Mouse (Mus musculus): Measurements from ENCODE around the gene Pcdh15. TPM values are rescaled to one million over a fixed set of nuclear protein-coding genes. Genes with fewer than 3 reads are reported as not detected.

The Pcdh15 gene
- polyA plus RNA-seq, 1 experiment: not detected

- H3K4me3 ChIP-seq (ENCODE audit: insufficient read depth, low read length): no peak overlapping the region
- TF ChIP-seq CTCF (IDR thresholded peaks at IDR 0.05; ENCODE audit: low read depth, low read length): no peak
- no peak for TF ChIP-seq POLR2A (IDR thresholded peaks at IDR 0.05; ENCODE audit: borderline replicate concordance, low read depth, low read length)
- no peaks in the 10 kb centered on the region for H3K4me1 ChIP-seq (ENCODE audit: control insufficient read depth, insufficient read depth, low read length)
- H3K27ac ChIP-seq (ENCODE audit: insufficient read depth, low read depth, low read length): no peak overlapping the region
Observed at GRCm38 (mm10) chr10:73306677-73307076, 207.5 kb downstream of the Pcdh15 start.

GRCm38 (mm10) chr10:73326861-73327260 lies 227.7 kb downstream of the Pcdh15 start:
- Histone ChIP-seq H3K4me1 (ENCODE audit: control insufficient read depth, insufficient read depth, low read length) (no peaks in the 10 kb centered on the region), H3K27ac (ENCODE audit: insufficient read depth, low read depth, low read length) (no peak overlapping the region), H3K4me3 (ENCODE audit: insufficient read depth, low read length) (no peak overlapping the region)
- TF ChIP-seq POLR2A (IDR thresholded peaks at IDR 0.05; ENCODE audit: borderline replicate concordance, low read depth, low read length): no peak
- no peak for TF ChIP-seq CTCF (IDR thresholded peaks at IDR 0.05; ENCODE audit: low read depth, low read length)

- H3K27ac ChIP-seq (ENCODE audit: insufficient read depth, low read depth, low read length): no peak overlapping the region
- 0 out of 2 replicates have a peak, but pooled peaks cover 2% of the 10 kb centered on the region for H3K4me1 ChIP-seq (ENCODE audit: control insufficient read depth, insufficient read depth, low read length)
- H3K4me3 ChIP-seq (ENCODE audit: insufficient read depth, low read length): no peak overlapping the region
- TF ChIP-seq POLR2A (IDR thresholded peaks at IDR 0.05; ENCODE audit: borderline replicate concordance, low read depth, low read length) (no peak), CTCF (IDR thresholded peaks at IDR 0.05; ENCODE audit: low read depth, low read length) (no peak)
Observed at GRCm38 (mm10) chr10:73333426-73333825, 234.3 kb downstream of the Pcdh15 start.

GRCm38 (mm10) chr10:73379001-73379400 lies 279.9 kb downstream of the Pcdh15 start:
- Histone ChIP-seq H3K4me1 (ENCODE audit: control insufficient read depth, insufficient read depth, low read length) (no peaks in the 10 kb centered on the region), H3K27ac (ENCODE audit: insufficient read depth, low read depth, low read length) (no peak overlapping the region)

GRCm38 (mm10) chr10:73384003-73384402 lies 284.9 kb downstream of the Pcdh15 start:
- TF ChIP-seq CTCF (IDR thresholded peaks at IDR 0.05; ENCODE audit: low read depth, low read length) (no peak), POLR2A (IDR thresholded peaks at IDR 0.05; ENCODE audit: borderline replicate concordance, low read depth, low read length) (no peak)
- Histone ChIP-seq H3K4me3 (ENCODE audit: insufficient read depth, low read length) (no peak overlapping the region), H3K27ac (ENCODE audit: insufficient read depth, low read depth, low read length) (no peak overlapping the region), H3K4me1 (ENCODE audit: control insufficient read depth, insufficient read depth, low read length) (no peaks in the 10 kb centered on the region)

More at GRCm38 (mm10) chr10:73379001-73379400, 279.9 kb downstream of the Pcdh15 start:
- TF ChIP-seq CTCF (IDR thresholded peaks at IDR 0.05; ENCODE audit: low read depth, low read length) (no peak), POLR2A (IDR thresholded peaks at IDR 0.05; ENCODE audit: borderline replicate concordance, low read depth, low read length) (no peak)
- no peak overlapping the region for H3K4me3 ChIP-seq (ENCODE audit: insufficient read depth, low read length)

- H3K4me1 ChIP-seq (ENCODE audit: control insufficient read depth, insufficient read depth, low read length): no peaks in the 10 kb centered on the region
- TF ChIP-seq CTCF (IDR thresholded peaks at IDR 0.05; ENCODE audit: low read depth, low read length) (no peak), POLR2A (IDR thresholded peaks at IDR 0.05; ENCODE audit: borderline replicate concordance, low read depth, low read length) (no peak)
- H3K4me3 ChIP-seq (ENCODE audit: insufficient read depth, low read length): no peak overlapping the region
- H3K27ac ChIP-seq (ENCODE audit: insufficient read depth, low read depth, low read length): no peak overlapping the region
Observed at GRCm38 (mm10) chr10:73400426-73400825, 301.3 kb downstream of the Pcdh15 start.

- H3K27ac ChIP-seq (ENCODE audit: insufficient read depth, low read depth, low read length): no peak overlapping the region
- TF ChIP-seq CTCF (IDR thresholded peaks at IDR 0.05; ENCODE audit: low read depth, low read length) (no peak), POLR2A (IDR thresholded peaks at IDR 0.05; ENCODE audit: borderline replicate concordance, low read depth, low read length) (no peak)
- no peak overlapping the region for H3K4me3 ChIP-seq (ENCODE audit: insufficient read depth, low read length)
- no peaks in the 10 kb centered on the region for H3K4me1 ChIP-seq (ENCODE audit: control insufficient read depth, insufficient read depth, low read length)
Observed at GRCm38 (mm10) chr10:73425408-73425807, 326.3 kb downstream of the Pcdh15 start.

GRCm38 (mm10) chr10:73431345-73431744 lies 332.2 kb downstream of the Pcdh15 start:
- Histone ChIP-seq H3K27ac (ENCODE audit: insufficient read depth, low read depth, low read length) (no peak overlapping the region), H3K4me1 (ENCODE audit: control insufficient read depth, insufficient read depth, low read length) (no peaks in the 10 kb centered on the region), H3K4me3 (ENCODE audit: insufficient read depth, low read length) (no peak overlapping the region)
- TF ChIP-seq POLR2A (IDR thresholded peaks at IDR 0.05; ENCODE audit: borderline replicate concordance, low read depth, low read length): no peak
- TF ChIP-seq CTCF (IDR thresholded peaks at IDR 0.05; ENCODE audit: low read depth, low read length): no peak

- no peaks in the 10 kb centered on the region for H3K4me1 ChIP-seq (ENCODE audit: control insufficient read depth, insufficient read depth, low read length)
- H3K4me3 ChIP-seq (ENCODE audit: insufficient read depth, low read length): no peak overlapping the region
- H3K27ac ChIP-seq (ENCODE audit: insufficient read depth, low read depth, low read length): no peak overlapping the region
- no peak for TF ChIP-seq CTCF (IDR thresholded peaks at IDR 0.05; ENCODE audit: low read depth, low read length)
- TF ChIP-seq POLR2A (IDR thresholded peaks at IDR 0.05; ENCODE audit: borderline replicate concordance, low read depth, low read length): no peak
Observed at GRCm38 (mm10) chr10:73484082-73484481, 384.9 kb downstream of the Pcdh15 start.

- H3K4me1 ChIP-seq (ENCODE audit: control insufficient read depth, insufficient read depth, low read length): no peaks in the 10 kb centered on the region
- TF ChIP-seq CTCF (IDR thresholded peaks at IDR 0.05; ENCODE audit: low read depth, low read length): no peak
- no peak for TF ChIP-seq POLR2A (IDR thresholded peaks at IDR 0.05; ENCODE audit: borderline replicate concordance, low read depth, low read length)
- H3K27ac ChIP-seq (ENCODE audit: insufficient read depth, low read depth, low read length): no peak overlapping the region
- H3K4me3 ChIP-seq (ENCODE audit: insufficient read depth, low read length): no peak overlapping the region
Observed at GRCm38 (mm10) chr10:73491654-73492053, 392.5 kb downstream of the Pcdh15 start.

- H3K4me1 ChIP-seq (ENCODE audit: control insufficient read depth, insufficient read depth, low read length): no peaks in the 10 kb centered on the region
- H3K27ac ChIP-seq (ENCODE audit: insufficient read depth, low read depth, low read length): no peak overlapping the region
- H3K4me3 ChIP-seq (ENCODE audit: insufficient read depth, low read length): no peak overlapping the region
- TF ChIP-seq CTCF (IDR thresholded peaks at IDR 0.05; ENCODE audit: low read depth, low read length) (no peak), POLR2A (IDR thresholded peaks at IDR 0.05; ENCODE audit: borderline replicate concordance, low read depth, low read length) (no peak)
Observed at GRCm38 (mm10) chr10:73514846-73515245, 415.7 kb downstream of the Pcdh15 start.

Measured in bone marrow macrophage, adult 2 months (primary cell).